Mouse (Mus musculus): ENCODE measurements around the gene Chml. TPM values are rescaled to one million over a fixed set of nuclear protein-coding genes. Genes with fewer than 3 reads are reported as not detected.

Chml gene
- polyA plus RNA-seq, 1 experiment from 2014 or later: 3.5 TPM

GRCm38 (mm10) chr1:175648615-175649014, 44.1 kb downstream of the Chml start:
- Histone ChIP-seq H3K4me1 (no peaks in the 10 kb centered on the region), H3K27me3 (replicated peaks) (no peaks in the 10 kb centered on the region), H3K4me3 (no peak overlapping the region), H3K27ac (replicated peaks) (no peak overlapping the region), H3K36me3 (no peaks in the 10 kb centered on the region), H3K9ac (no peak overlapping the region), H3K4me2 (no peak overlapping the region), H3K9me3 (no peaks in the 10 kb centered on the region)
- WGBS: 83% methylated on average over 4 of the region's 4 CpGs
- ATAC-seq (ENCODE audit: extremely low read depth, insufficient number of reproducible peaks, low FRiP score, low TSS enrichment): no peak

GRCm38 (mm10) chr1:175646952-175647351, 45.7 kb downstream of the Chml start:
- WGBS: 51% methylated on average over 9 of the region's 9 CpGs
- no peak for ATAC-seq (ENCODE audit: extremely low read depth, insufficient number of reproducible peaks, low FRiP score, low TSS enrichment)
- H3K27ac ChIP-seq (replicated peaks): no peak overlapping the region
- no peak overlapping the region for H3K4me3 ChIP-seq
- H3K9ac ChIP-seq: no peak overlapping the region
- no peaks in the 10 kb centered on the region for H3K9me3 ChIP-seq
- no peak overlapping the region for H3K4me2 ChIP-seq
- H3K36me3 ChIP-seq: no peaks in the 10 kb centered on the region
- H3K4me1 ChIP-seq: no peaks in the 10 kb centered on the region
- no peaks in the 10 kb centered on the region for H3K27me3 ChIP-seq (replicated peaks)

GRCm38 (mm10) chr1:175643496-175644265, 49.0 kb downstream of the Chml start:
- ATAC-seq (ENCODE audit: extremely low read depth, insufficient number of reproducible peaks, low FRiP score, low TSS enrichment): no peak
- Histone ChIP-seq H3K9ac (no peak overlapping the region), H3K9me3 (no peaks in the 10 kb centered on the region), H3K4me1 (no peaks in the 10 kb centered on the region), H3K36me3 (no peaks in the 10 kb centered on the region), H3K4me3 (no peak overlapping the region), H3K4me2 (no peak overlapping the region), H3K27me3 (replicated peaks) (no peaks in the 10 kb centered on the region), H3K27ac (replicated peaks) (no peak overlapping the region)
- 49% methylated on average over 5 of the region's 5 CpGs for WGBS

GRCm38 (mm10) chr1:175640435-175641150, 52.1 kb downstream of the Chml start:
- H3K4me2 ChIP-seq: no peak overlapping the region
- H3K4me3 ChIP-seq: no peak overlapping the region
- no peak for ATAC-seq (ENCODE audit: extremely low read depth, insufficient number of reproducible peaks, low FRiP score, low TSS enrichment)
- no peaks in the 10 kb centered on the region; the same call in 1 of the 2 replicates for H3K27me3 ChIP-seq (replicated peaks)
- no peaks in the 10 kb centered on the region for H3K36me3 ChIP-seq
- H3K27ac ChIP-seq (replicated peaks): no peak overlapping the region
- no peaks in the 10 kb centered on the region for H3K9me3 ChIP-seq
- no peaks in the 10 kb centered on the region for H3K4me1 ChIP-seq
- WGBS: 69% methylated on average over 6 of the region's 6 CpGs
- H3K9ac ChIP-seq: no peak overlapping the region

GRCm38 (mm10) chr1:175639072-175639471, 53.6 kb downstream of the Chml start:
- Histone ChIP-seq H3K27me3 (replicated peaks) (no peaks in the 10 kb centered on the region; the same call in 1 of the 2 replicates), H3K4me1 (no peaks in the 10 kb centered on the region), H3K27ac (replicated peaks) (no peak overlapping the region), H3K4me2 (no peak overlapping the region), H3K9me3 (no peaks in the 10 kb centered on the region), H3K36me3 (no peaks in the 10 kb centered on the region), H3K9ac (no peak overlapping the region), H3K4me3 (no peak overlapping the region)
- 81% methylated on average over 7 of the region's 7 CpGs for WGBS
- ATAC-seq (ENCODE audit: extremely low read depth, insufficient number of reproducible peaks, low FRiP score, low TSS enrichment): no peak

GRCm38 (mm10) chr1:175637677-175638076, 55.0 kb downstream of the Chml start:
- Histone ChIP-seq H3K36me3 (no peaks in the 10 kb centered on the region), H3K27me3 (replicated peaks) (no peaks in the 10 kb centered on the region; the same call in 1 of the 2 replicates), H3K9ac (no peak overlapping the region), H3K27ac (replicated peaks) (no peak overlapping the region), H3K4me1 (no peaks in the 10 kb centered on the region), H3K4me2 (no peak overlapping the region), H3K4me3 (no peak overlapping the region), H3K9me3 (no peaks in the 10 kb centered on the region)
- ATAC-seq (ENCODE audit: extremely low read depth, insufficient number of reproducible peaks, low FRiP score, low TSS enrichment): no peak
- WGBS: 67% methylated on average over 7 of the region's 7 CpGs

- H3K4me3 ChIP-seq: no peak overlapping the region
- no peaks in the 10 kb centered on the region for H3K4me1 ChIP-seq
- H3K36me3 ChIP-seq: no peaks in the 10 kb centered on the region
- no peaks in the 10 kb centered on the region; the same call in 1 of the 2 replicates for H3K27me3 ChIP-seq (replicated peaks)
- H3K9me3 ChIP-seq: no peaks in the 10 kb centered on the region
- ATAC-seq (ENCODE audit: extremely low read depth, insufficient number of reproducible peaks, low FRiP score, low TSS enrichment): no peak
- no peak overlapping the region for H3K9ac ChIP-seq
- no peak overlapping the region for H3K4me2 ChIP-seq
- H3K27ac ChIP-seq (replicated peaks): no peak overlapping the region
- 92% methylated on average over 14 of the region's 14 CpGs for WGBS
Measured at GRCm38 (mm10) chr1:175632470-175632869, 60.2 kb downstream of the Chml start.

Other genes with a start within 250 kb of the Chml start
- 0.53 and 1.1 TPM in 2 replicates for gene Rgs7, start 200.4 kb downstream of the Chml start, polyA plus RNA-seq (2015; fragmentation: Nextera tagmentation; extraction: Ambion mirVana)
- 0.07 and 0.17 TPM in 2 replicates for gene Kmo, start 72.5 kb downstream of the Chml start, polyA plus RNA-seq (2015; fragmentation: Nextera tagmentation; extraction: Ambion mirVana)
- gene Fh1, start 67.3 kb downstream of the Chml start, polyA plus RNA-seq (2015; fragmentation: Nextera tagmentation; extraction: Ambion mirVana): 211 and 247 TPM in 2 replicates
- 10.9 and 14.5 TPM in 2 replicates for gene Opn3, start 125 bp downstream of the Chml start, polyA plus RNA-seq (2015; fragmentation: Nextera tagmentation; extraction: Ambion mirVana)
- not detected in 2 replicates for gene Wdr64, start 5.7 kb upstream of the Chml start, polyA plus RNA-seq (2015; fragmentation: Nextera tagmentation; extraction: Ambion mirVana)
- 33.1 and 38.4 TPM in 2 replicates for gene Exo1, start 187.7 kb upstream of the Chml start, polyA plus RNA-seq (2015; fragmentation: Nextera tagmentation; extraction: Ambion mirVana)
- 0.15 TPM in 1 of 2 replicates, not detected in the other for gene Gm38100, start 227.4 kb upstream of the Chml start, polyA plus RNA-seq (2015; fragmentation: Nextera tagmentation; extraction: Ambion mirVana)